Mouse (Mus musculus): Measurements from ENCODE around the gene Narf. TPM values are rescaled to one million over a fixed set of nuclear protein-coding genes. Genes with fewer than 3 reads are reported as not detected.

Gene Narf
- polyA plus RNA-seq (2011; ENCODE audit: insufficient read length, low read depth, missing spikeins) = 22.4 and 22.5 TPM in 2 replicates

GRCm38 (mm10) chr11:121236564-121237344 lies at the start of gene Narf:
Narf (plus strand) TSS chr11:121237253.
- Histone ChIP-seq H3K27ac (ENCODE audit: insufficient read depth, low read length) (peak within 1 kb of the TSS; percentile 92), H3K4me1 (ENCODE audit: control insufficient read depth, insufficient read depth, low read length) (peaks cover 2% of the 10 kb centered on the region; the same call in 1 of the 2 replicates), H3K4me3 (ENCODE audit: insufficient read depth, low read length) (peak within 1 kb of the TSS; percentile 86)
- peak; percentile 96 for TF ChIP-seq POLR2A (IDR thresholded peaks at IDR 0.05; ENCODE audit: low read depth, low read length)
- peak; percentile 55; the same call in 1 of the 2 replicates for TF ChIP-seq CTCF (IDR thresholded peaks at IDR 0.05; ENCODE audit: borderline replicate concordance, insufficient read depth, low read length)

- Histone ChIP-seq H3K4me3 (ENCODE audit: insufficient read depth, low read length) (no peak overlapping the region), H3K4me1 (ENCODE audit: control insufficient read depth, insufficient read depth, low read length) (no peaks in the 10 kb centered on the region), H3K27ac (ENCODE audit: insufficient read depth, low read length) (no peak overlapping the region)
- TF ChIP-seq CTCF (IDR thresholded peaks at IDR 0.05; ENCODE audit: borderline replicate concordance, insufficient read depth, low read length) = no peak
- TF ChIP-seq POLR2A (IDR thresholded peaks at IDR 0.05; ENCODE audit: low read depth, low read length) = no peak
These were observed 47.4 kb upstream of the Narf start for GRCm38 (mm10) chr11:121189681-121190080.

- no peak for TF ChIP-seq CTCF (IDR thresholded peaks at IDR 0.05; ENCODE audit: borderline replicate concordance, insufficient read depth, low read length)
- no peak for TF ChIP-seq POLR2A (IDR thresholded peaks at IDR 0.05; ENCODE audit: low read depth, low read length)
- Histone ChIP-seq H3K4me3 (ENCODE audit: insufficient read depth, low read length) (no peak overlapping the region), H3K4me1 (ENCODE audit: control insufficient read depth, insufficient read depth, low read length) (no peaks in the 10 kb centered on the region), H3K27ac (ENCODE audit: insufficient read depth, low read length) (no peak overlapping the region)
These were observed 44.3 kb upstream of the Narf start for GRCm38 (mm10) chr11:121192742-121193141.

- Histone ChIP-seq H3K4me1 (ENCODE audit: control insufficient read depth, insufficient read depth, low read length) (no peaks in the 10 kb centered on the region), H3K4me3 (ENCODE audit: insufficient read depth, low read length) (no peak overlapping the region), H3K27ac (ENCODE audit: insufficient read depth, low read length) (no peak overlapping the region)
- TF ChIP-seq CTCF (IDR thresholded peaks at IDR 0.05; ENCODE audit: borderline replicate concordance, insufficient read depth, low read length) (no peak), POLR2A (IDR thresholded peaks at IDR 0.05; ENCODE audit: low read depth, low read length) (no peak)
These were observed 43.6 kb upstream of the Narf start for GRCm38 (mm10) chr11:121193415-121193814.

- Histone ChIP-seq H3K4me3 (ENCODE audit: insufficient read depth, low read length) (no peak overlapping the region), H3K27ac (ENCODE audit: insufficient read depth, low read length) (no peak overlapping the region), H3K4me1 (ENCODE audit: control insufficient read depth, insufficient read depth, low read length) (no peaks in the 10 kb centered on the region)
- TF ChIP-seq POLR2A (IDR thresholded peaks at IDR 0.05; ENCODE audit: low read depth, low read length) (no peak), CTCF (IDR thresholded peaks at IDR 0.05; ENCODE audit: borderline replicate concordance, insufficient read depth, low read length) (no peak)
These were observed 38.4 kb upstream of the Narf start for GRCm38 (mm10) chr11:121198622-121199021.

- no peak for TF ChIP-seq POLR2A (IDR thresholded peaks at IDR 0.05; ENCODE audit: low read depth, low read length)
- TF ChIP-seq CTCF (IDR thresholded peaks at IDR 0.05; ENCODE audit: borderline replicate concordance, insufficient read depth, low read length) = no peak
- no peak overlapping the region for H3K4me3 ChIP-seq (ENCODE audit: insufficient read depth, low read length)
- H3K4me1 ChIP-seq (ENCODE audit: control insufficient read depth, insufficient read depth, low read length) = no peaks in the 10 kb centered on the region
- H3K27ac ChIP-seq (ENCODE audit: insufficient read depth, low read length) = no peak overlapping the region
These were observed 37.2 kb upstream of the Narf start for GRCm38 (mm10) chr11:121199851-121200250.

- no peak for TF ChIP-seq CTCF (IDR thresholded peaks at IDR 0.05; ENCODE audit: borderline replicate concordance, insufficient read depth, low read length)
- no peak for TF ChIP-seq POLR2A (IDR thresholded peaks at IDR 0.05; ENCODE audit: low read depth, low read length)
- H3K27ac ChIP-seq (ENCODE audit: insufficient read depth, low read length) = no peak overlapping the region
- no peaks in the 10 kb centered on the region for H3K4me1 ChIP-seq (ENCODE audit: control insufficient read depth, insufficient read depth, low read length)
- no peak overlapping the region for H3K4me3 ChIP-seq (ENCODE audit: insufficient read depth, low read length)
These were observed 36.3 kb upstream of the Narf start for GRCm38 (mm10) chr11:121200781-121201180.

GRCm38 (mm10) chr11:121201436-121202198 lies 35.4 kb upstream of the Narf start:
- Histone ChIP-seq H3K27ac (ENCODE audit: insufficient read depth, low read length) (no peak overlapping the region), H3K4me1 (ENCODE audit: control insufficient read depth, insufficient read depth, low read length) (no peaks in the 10 kb centered on the region), H3K4me3 (ENCODE audit: insufficient read depth, low read length) (no peak overlapping the region)
- TF ChIP-seq CTCF (IDR thresholded peaks at IDR 0.05; ENCODE audit: borderline replicate concordance, insufficient read depth, low read length) = peak; percentile 27; the same call in 1 of the 2 replicates
- TF ChIP-seq POLR2A (IDR thresholded peaks at IDR 0.05; ENCODE audit: low read depth, low read length) = no peak

- Histone ChIP-seq H3K4me3 (ENCODE audit: insufficient read depth, low read length) (peak overlapping the region; percentile 31), H3K27ac (ENCODE audit: insufficient read depth, low read length) (no peak overlapping the region), H3K4me1 (ENCODE audit: control insufficient read depth, insufficient read depth, low read length) (no peaks in the 10 kb centered on the region)
- no peak for TF ChIP-seq POLR2A (IDR thresholded peaks at IDR 0.05; ENCODE audit: low read depth, low read length)
- TF ChIP-seq CTCF (IDR thresholded peaks at IDR 0.05; ENCODE audit: borderline replicate concordance, insufficient read depth, low read length) = no peak
These were observed 33.2 kb upstream of the Narf start for GRCm38 (mm10) chr11:121203859-121204160.

Measured in embryonic fibroblast, embryonic 13.5 days (primary cell).